Mouse (Mus musculus) v-Abl transformed pro-B cells (cell line): ENCODE measurements around the gene Gtf2b.

Source experiments
- in situ Hi-C, 2 experiments: fragments of 400-800 bp; cut with MboI; formaldehyde crosslinking; loops; one replicate each; pipeline ENCODE4 v1.15.1; 2025; ENCODE audit not compliant: unreplicated experiment in 2 of 2

Gene Gtf2b

GRCm38 (mm10) chr3:142786423-142787072 lies 21.7 kb downstream of the Gtf2b start:
- in situ Hi-C loops: no loop called here

- in situ Hi-C loops: no loop called here
These were observed 30.7 kb downstream of the Gtf2b start for GRCm38 (mm10) chr3:142795587-142795986.

- in situ Hi-C loops: no loop called here
These were observed 46.7 kb downstream of the Gtf2b start for GRCm38 (mm10) chr3:142811582-142811981.

- in situ Hi-C loops: no loop called here
These were observed 52.7 kb downstream of the Gtf2b start for GRCm38 (mm10) chr3:142817506-142817905.

GRCm38 (mm10) chr3:142823606-142824005 lies 58.8 kb downstream of the Gtf2b start:
- in situ Hi-C loops: no loop called here

GRCm38 (mm10) chr3:142826449-142827146 lies 61.8 kb downstream of the Gtf2b start:
- in situ Hi-C loops: no loop called here

GRCm38 (mm10) chr3:142832910-142833309 lies 68.1 kb downstream of the Gtf2b start:
- in situ Hi-C loops: no loop called here
